ENCODE assay signal across 10 mouse cellular contexts in genomic region chr13:56266435-56266834, GRCm38 (mm10). TPM values are rescaled to one million over a fixed set of nuclear protein-coding genes. Genes with fewer than 3 reads are reported as not detected.
DNase-seq lines count a peak whose midpoint lies in the region; ATAC-seq and TF ChIP-seq lines count a peak whose summit lies in the region.
"Had no signal": no experiment of that assay in that cellular context is flagged by ENCODE, and none has a peak within 500 bp of the region (broad histone marks: within the 10 kb centered on the region; RNA-seq: fewer than 3 reads in every experiment).

No protein-coding gene starts in this region.

- no peaks in the 10 kb centered on the region for H3K9me3 ChIP-seq in intestine, postnatal 0 days (ENCODE audit: control insufficient read depth)
- H3K9me3 ChIP-seq in intestine, embryonic 16.5 days (ENCODE audit: control insufficient read depth, low read length): peaks cover 6% of the 10 kb centered on the region
- peaks cover 5% of the 10 kb centered on the region for H3K9me3 ChIP-seq in E14TG2a.4 (ENCODE audit: low read length)
- 0 out of 2 replicates have a peak, but pooled peaks cover 1% of the 10 kb centered on the region for H3K9me3 ChIP-seq in forebrain, postnatal 0 days (ENCODE audit: low read length)
- H3K9me3 ChIP-seq in midbrain, embryonic 13.5 days: peaks cover 3% of the 10 kb centered on the region
- H3K9me3 ChIP-seq: limb, embryonic 15.5 days had no signal

- no peak overlapping the region for H3K27ac ChIP-seq in intestine, postnatal 0 days (ENCODE audit: low read depth, low read length)
- no peak overlapping the region for H3K27ac ChIP-seq in intestine, embryonic 16.5 days (ENCODE audit: low read length)
- H3K27ac ChIP-seq in forebrain, postnatal 0 days (ENCODE audit: low read depth, low read length): no peak overlapping the region
- H3K27ac ChIP-seq in midbrain, embryonic 13.5 days: no peak overlapping the region
- H3K27ac ChIP-seq: limb, embryonic 15.5 days had no signal

- no peak overlapping the region for H3K9ac ChIP-seq in intestine, postnatal 0 days (ENCODE audit: low read depth, low read length)
- no peak overlapping the region for H3K9ac ChIP-seq in intestine, embryonic 16.5 days (ENCODE audit: low read depth, low read length)
- no peak overlapping the region for H3K9ac ChIP-seq in forebrain, postnatal 0 days
- no peak overlapping the region for H3K9ac ChIP-seq in midbrain, embryonic 13.5 days (replicated peaks)
- H3K9ac ChIP-seq: limb, embryonic 15.5 days had no signal

- peak; percentile 73 for TF ChIP-seq CTCF in intestine, postnatal 0 days (IDR thresholded peaks at IDR 0.05; ENCODE audit: low read depth)
- TF ChIP-seq CTCF in E14TG2a.4 (conservative IDR thresholded peaks at IDR 0.05; ENCODE audit: low read length): peak; percentile 68
- TF ChIP-seq CTCF in forebrain, postnatal 0 days (IDR thresholded peaks at IDR 0.05; ENCODE audit: low read depth): peak; percentile 72

- peak; percentile 15 to 17 for DNase-seq in B cell, adult 2 months
- peak; percentile 70 for DNase-seq in forebrain, postnatal 0 days

- 40% methylated on average over 8 of the region's 8 CpGs for WGBS in intestine, postnatal 0 days
- 37% methylated on average over 8 of the region's 8 CpGs for WGBS in intestine, embryonic 16.5 days
- WGBS in forebrain, postnatal 0 days: 34% methylated on average over 8 of the region's 8 CpGs
- 32% methylated on average over 8 of the region's 8 CpGs for WGBS in midbrain, embryonic 13.5 days

- no peaks in the 10 kb centered on the region for H3K36me3 ChIP-seq in intestine, postnatal 0 days (ENCODE audit: control insufficient read depth, insufficient read depth)
- no peaks in the 10 kb centered on the region for H3K36me3 ChIP-seq in intestine, embryonic 16.5 days (ENCODE audit: control insufficient read depth, insufficient read depth, low read length)
- H3K36me3 ChIP-seq in E14TG2a.4 (ENCODE audit: insufficient read depth, low read length): no peaks in the 10 kb centered on the region
- no peaks in the 10 kb centered on the region for H3K36me3 ChIP-seq in forebrain, postnatal 0 days (ENCODE audit: insufficient read depth)
- H3K36me3 ChIP-seq in midbrain, embryonic 13.5 days: no peaks in the 10 kb centered on the region
- H3K36me3 ChIP-seq: limb, embryonic 15.5 days had no signal

- H3K27me3 ChIP-seq in intestine, postnatal 0 days (replicated peaks; ENCODE audit: control insufficient read depth, insufficient read depth, low read length): peaks cover 16% of the 10 kb centered on the region
- H3K27me3 ChIP-seq in intestine, embryonic 16.5 days (replicated peaks; ENCODE audit: control insufficient read depth, insufficient read depth, low read length): peaks cover 24% of the 10 kb centered on the region; the same call in 1 of the 2 replicates
- peaks cover 78% of the 10 kb centered on the region for H3K27me3 ChIP-seq in E14TG2a.4 (ENCODE audit: insufficient read depth, low read length)
- H3K27me3 ChIP-seq in forebrain, postnatal 0 days (ENCODE audit: insufficient read depth, low read length): 0 out of 2 replicates have a peak, but pooled peaks cover 5% of the 10 kb centered on the region
- peaks cover 60% of the 10 kb centered on the region for H3K27me3 ChIP-seq in midbrain, embryonic 13.5 days

- H3K4me2 ChIP-seq in intestine, postnatal 0 days (replicated peaks; ENCODE audit: low read depth): no peak overlapping the region
- no peak overlapping the region for H3K4me2 ChIP-seq in intestine, embryonic 16.5 days (ENCODE audit: low read depth, low read length)
- no peak overlapping the region for H3K4me2 ChIP-seq in forebrain, postnatal 0 days (ENCODE audit: low read depth)
- no peak overlapping the region for H3K4me2 ChIP-seq in midbrain, embryonic 13.5 days (replicated peaks)
- H3K4me2 ChIP-seq: limb, embryonic 15.5 days had no signal

- no peaks in the 10 kb centered on the region for H3K4me1 ChIP-seq in intestine, postnatal 0 days (replicated peaks; ENCODE audit: control insufficient read depth, insufficient read depth, low read length)
- no peaks in the 10 kb centered on the region for H3K4me1 ChIP-seq in intestine, embryonic 16.5 days (ENCODE audit: control insufficient read depth, insufficient read depth, low read length)
- H3K4me1 ChIP-seq in E14TG2a.4 (replicated peaks; ENCODE audit: low read depth, low read length): peaks cover 20% of the 10 kb centered on the region
- no peaks in the 10 kb centered on the region for H3K4me1 ChIP-seq in forebrain, postnatal 0 days (ENCODE audit: insufficient read depth)
- peaks cover 10% of the 10 kb centered on the region for H3K4me1 ChIP-seq in midbrain, embryonic 13.5 days (replicated peaks)
- H3K4me1 ChIP-seq: limb, embryonic 15.5 days had no signal

- no peak for ATAC-seq in intestine, postnatal 0 days
- no peak for ATAC-seq in intestine, embryonic 16.5 days
- ATAC-seq in forebrain, postnatal 0 days: peak; percentile 38
- ATAC-seq in midbrain, embryonic 13.5 days: peak; percentile 43; the same call in 1 of the 2 replicates
- no peak for ATAC-seq in activated CD4-positive, CD25-positive, alpha-beta regulatory T cell, adult 4 months
- ATAC-seq in cerebellum, adult (ENCODE audit: insufficient number of reproducible peaks, low FRiP score, low TSS enrichment): no peak

- no peak overlapping the region for H3K4me3 ChIP-seq in intestine, postnatal 0 days (ENCODE audit: low read depth, low read length)
- H3K4me3 ChIP-seq in intestine, embryonic 16.5 days (ENCODE audit: low read length): no peak overlapping the region
- H3K4me3 ChIP-seq in E14TG2a.4 (replicated peaks; ENCODE audit: low read length): no peak overlapping the region
- no peak overlapping the region for H3K4me3 ChIP-seq in forebrain, postnatal 0 days (ENCODE audit: low read depth, low read length)
- H3K4me3 ChIP-seq in midbrain, embryonic 13.5 days (replicated peaks): no peak overlapping the region
- H3K4me3 ChIP-seq: limb, embryonic 15.5 days had no signal

RNA-seq across cellular contexts. Expression of gene Neurog1, which starts 14.5 kb away (rescaled TPM):
- polyA plus RNA-seq in intestine, postnatal 0 days (2015; fragmentation: Nextera tagmentation; extraction: Ambion mirVana): not detected in 2 replicates
- not detected in 2 replicates for polyA plus RNA-seq in intestine, embryonic 16.5 days (2015; fragmentation: Nextera tagmentation; extraction: Ambion mirVana)
- 0.08 TPM in 1 of 2 replicates, not detected in the other for total RNA-seq in forebrain, postnatal 0 days (2014; rRNA removed)
- not detected in 2 replicates for polyA plus RNA-seq in forebrain, postnatal 0 days (2015; fragmentation: Nextera tagmentation; extraction: Ambion mirVana)
- polyA plus RNA-seq in midbrain, embryonic 13.5 days (2015; fragmentation: Nextera tagmentation; extraction: Ambion mirVana): 12.0 and 15.8 TPM in 2 replicates
- polyA plus RNA-seq in activated CD4-positive, CD25-positive, alpha-beta regulatory T cell, adult 4 months (2017; shearing (Covaris generic)): not detected
- polyA plus RNA-seq: limb, embryonic 15.5 days; stomach, embryonic 16.5 days had no signal

RNA-seq across cellular contexts. Expression of gene Cxcl14, which starts 29.9 kb away (rescaled TPM):
- polyA plus RNA-seq in intestine, postnatal 0 days (2015; fragmentation: Nextera tagmentation; extraction: Ambion mirVana): 19.3 and 19.4 TPM in 2 replicates
- 8.8 TPM in 2 replicates for polyA plus RNA-seq in intestine, embryonic 16.5 days (2015; fragmentation: Nextera tagmentation; extraction: Ambion mirVana)
- total RNA-seq in forebrain, postnatal 0 days (2014; rRNA removed): 21.3 and 44.2 TPM in 2 replicates
- 37.2 and 37.6 TPM in 2 replicates for polyA plus RNA-seq in forebrain, postnatal 0 days (2015; fragmentation: Nextera tagmentation; extraction: Ambion mirVana)
- 7.4 and 8.0 TPM in 2 replicates for polyA plus RNA-seq in midbrain, embryonic 13.5 days (2015; fragmentation: Nextera tagmentation; extraction: Ambion mirVana)
- not detected for polyA plus RNA-seq in activated CD4-positive, CD25-positive, alpha-beta regulatory T cell, adult 4 months (2017; shearing (Covaris generic))

Comparison
In these comparisons a context has a peak if more than half of its experiments do, and no peak if none do; other contexts are left out.
1. ATAC-seq: peak in forebrain, postnatal 0 days (single experiment) and midbrain, embryonic 13.5 days (single experiment); none in intestine, postnatal 0 days (single experiment), intestine, embryonic 16.5 days (single experiment), activated CD4-positive, CD25-positive, alpha-beta regulatory T cell, adult 4 months (single experiment) and cerebellum, adult (single experiment).
2. RNA of gene Neurog1, which starts 14.5 kb away (polyA plus RNA-seq): 12.0 to 15.8 TPM in midbrain, embryonic 13.5 days; not detected in intestine, postnatal 0 days, not detected in intestine, embryonic 16.5 days, not detected in forebrain, postnatal 0 days and not detected in activated CD4-positive, CD25-positive, alpha-beta regulatory T cell, adult 4 months; every median in the first group is over 10 times any median in the second.
3. Peak in every context shown above with its lines, with median percentiles within 50 percentile points of each other: CTCF ChIP-seq.